Mouse (Mus musculus) left cerebral cortex, adult 11 months (tissue): ENCODE results near the gene Fnbp1l.

ENCODE experiments used
- DNase-seq: peaks from one replicate; pipeline ENCODE4 v3.0.0; 2022; ENCODE audit warnings: low spot score

Gene Fnbp1l

GRCm38 (mm10) chr3:122494764-122495163 is 124.8 kb downstream of the Fnbp1l start:
- DNase-seq: no peak

- DNase-seq: no peak
These were observed 126.5 kb downstream of the Fnbp1l start for GRCm38 (mm10) chr3:122492872-122493615.

- no peak for DNase-seq
These were observed 127.5 kb downstream of the Fnbp1l start for GRCm38 (mm10) chr3:122492006-122492405.

GRCm38 (mm10) chr3:122490574-122490973 is 128.9 kb downstream of the Fnbp1l start:
- DNase-seq: no peak
